Mouse (Mus musculus) 3T3-L1 (cell line): ENCODE measurements around the gene Cplx2.

Experiments
- DNase-seq: peaks from one replicate; pipeline ENCODE4 v3.0.0-alpha.2; 2015; ENCODE audit warnings: low read depth, low spot score

The Cplx2 gene

GRCm38 (mm10) chr13:54402346-54402745, 31.2 kb downstream of the Cplx2 start:
- DNase-seq: no peak

GRCm38 (mm10) chr13:54403224-54404070, 32.3 kb downstream of the Cplx2 start:
- no peak for DNase-seq

GRCm38 (mm10) chr13:54404205-54404604, 33.1 kb downstream of the Cplx2 start:
- DNase-seq: no peak

DNA sequence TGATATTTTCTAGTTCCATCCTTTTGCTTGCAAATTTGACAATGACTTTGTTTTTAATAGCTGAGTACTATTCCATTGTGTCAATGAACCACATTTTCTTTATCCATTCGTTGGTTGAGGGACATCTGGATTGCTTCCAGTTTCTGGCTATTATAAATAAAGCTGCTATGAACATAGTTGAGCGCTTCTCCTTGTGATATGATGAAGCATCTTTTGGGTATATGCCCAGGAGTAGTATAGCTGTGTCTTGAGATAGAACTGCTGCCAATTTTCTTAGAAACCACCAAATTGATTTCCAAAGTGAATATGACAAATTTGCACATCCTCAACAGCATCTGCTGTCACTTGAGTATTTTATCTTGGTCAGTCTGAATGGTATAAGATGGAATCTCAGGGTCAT, 34.7 kb downstream of the Cplx2 start:
- DNase-seq: no peak

DNA sequence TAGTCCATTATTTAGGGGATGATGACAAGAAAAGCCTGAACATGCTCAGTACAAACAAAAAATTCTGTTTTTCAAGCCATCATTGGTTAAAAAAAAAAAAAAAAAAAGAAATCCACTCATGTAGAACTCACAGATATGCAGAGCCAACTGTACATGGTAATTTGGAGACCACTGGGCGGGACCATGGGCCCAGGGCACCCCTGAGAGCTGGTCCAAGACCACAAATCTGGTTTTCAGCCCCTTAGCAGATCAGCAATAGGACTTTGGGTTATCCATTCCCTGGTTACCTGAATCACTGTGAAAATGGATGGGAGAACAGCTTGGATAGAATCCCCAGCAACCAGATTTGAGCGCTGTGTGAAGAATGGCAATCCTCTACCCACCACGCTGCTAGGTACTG, 40.5 kb downstream of the Cplx2 start:
- DNase-seq: no peak

- no peak for DNase-seq
Measured at GRCm38 (mm10) chr13:54412236-54412635, 41.1 kb downstream of the Cplx2 start.

- no peak for DNase-seq
Measured at GRCm38 (mm10) chr13:54412721-54413120, 41.6 kb downstream of the Cplx2 start.

GRCm38 (mm10) chr13:54415059-54415458, 43.9 kb downstream of the Cplx2 start:
- no peak for DNase-seq

DNA sequence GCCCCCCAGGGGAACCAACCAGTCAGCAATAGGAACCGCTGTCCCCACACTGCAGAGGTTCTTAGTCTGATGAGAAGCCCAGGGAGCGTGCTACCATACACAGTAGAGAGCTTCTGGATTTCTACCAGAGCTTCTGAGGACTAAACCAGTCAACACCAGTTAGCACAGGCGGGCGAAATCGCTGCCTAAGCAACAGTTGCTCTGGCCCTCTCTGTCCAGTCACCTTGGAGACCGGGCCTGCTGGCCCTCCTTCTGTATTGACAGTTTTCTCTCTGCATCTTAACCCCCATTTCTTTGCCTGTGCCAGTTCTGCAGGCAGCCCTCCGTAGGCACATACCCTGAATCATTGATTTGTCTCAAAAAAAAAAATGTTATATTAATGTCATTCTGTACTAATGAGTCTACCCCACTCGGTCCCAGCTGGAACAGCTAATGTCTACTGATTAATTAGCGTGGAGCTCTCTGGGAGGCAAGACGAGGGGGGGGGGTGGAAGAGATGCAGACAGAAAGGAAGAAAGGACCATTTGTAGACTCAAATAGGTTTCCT, 47.7 kb downstream of the Cplx2 start:
- no peak for DNase-seq

DNA sequence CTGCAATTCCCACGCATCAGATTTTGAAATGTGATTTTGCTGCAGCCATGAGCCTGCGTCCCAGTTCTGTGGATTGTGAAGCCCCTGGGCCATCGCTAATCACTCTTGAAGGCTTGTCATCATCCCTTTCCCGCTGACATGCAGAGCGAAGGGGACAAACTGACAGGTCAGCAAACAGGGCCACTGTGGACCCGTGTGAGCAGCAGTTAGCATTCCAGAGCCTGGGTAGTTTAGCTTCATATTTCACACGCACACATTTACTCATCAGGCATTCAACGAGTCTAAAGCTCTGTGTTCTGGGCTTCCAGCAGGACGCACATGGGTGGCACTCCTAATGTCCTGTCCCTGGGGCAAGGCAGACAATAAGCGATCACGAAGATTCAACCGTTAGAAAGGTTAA, 49.1 kb downstream of the Cplx2 start:
- no peak for DNase-seq

GRCm38 (mm10) chr13:54425269-54425668, 54.1 kb downstream of the Cplx2 start:
- DNase-seq: no peak

DNA sequence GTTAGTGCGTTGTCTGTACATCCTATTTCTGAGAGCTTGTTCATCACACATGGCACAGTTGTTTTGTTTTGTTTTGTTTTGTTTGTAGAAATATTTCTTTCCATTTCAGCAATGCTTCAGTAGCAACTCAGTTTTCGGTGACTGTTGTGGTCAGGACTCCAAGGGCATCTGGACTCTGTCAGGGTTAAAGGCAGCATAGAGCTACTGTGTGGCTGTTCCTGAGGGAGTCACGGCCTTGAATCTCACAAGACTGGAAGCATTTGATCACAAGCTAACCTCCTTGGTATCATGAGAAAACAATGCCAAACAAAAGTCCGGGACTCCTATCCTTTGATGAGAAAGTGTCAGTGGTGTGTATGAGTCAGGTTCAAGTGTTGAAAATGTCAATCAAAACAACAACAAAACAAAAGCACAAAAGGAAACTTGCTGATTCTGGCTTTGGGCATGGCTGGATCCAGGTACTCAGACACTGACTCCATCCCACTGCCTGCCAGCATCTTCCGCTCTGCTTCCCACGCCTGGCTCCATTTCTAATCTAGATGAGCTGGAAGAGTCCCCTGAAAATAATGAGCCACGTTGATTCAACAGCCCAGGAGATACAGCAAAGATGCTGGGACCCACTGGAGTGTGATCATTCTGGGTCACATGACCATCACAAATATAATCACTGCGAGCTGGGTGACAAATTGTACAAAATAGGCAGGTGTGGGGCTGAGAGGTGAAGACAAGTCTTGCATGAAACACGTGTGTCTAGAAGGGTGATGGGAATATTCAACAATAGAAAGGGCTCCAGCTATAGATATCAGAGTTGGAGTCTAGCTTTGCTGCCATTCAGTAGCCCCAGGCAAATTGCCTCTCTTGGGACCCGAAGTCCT, 55.9 kb downstream of the Cplx2 start:
- DNase-seq: no peak

DNA sequence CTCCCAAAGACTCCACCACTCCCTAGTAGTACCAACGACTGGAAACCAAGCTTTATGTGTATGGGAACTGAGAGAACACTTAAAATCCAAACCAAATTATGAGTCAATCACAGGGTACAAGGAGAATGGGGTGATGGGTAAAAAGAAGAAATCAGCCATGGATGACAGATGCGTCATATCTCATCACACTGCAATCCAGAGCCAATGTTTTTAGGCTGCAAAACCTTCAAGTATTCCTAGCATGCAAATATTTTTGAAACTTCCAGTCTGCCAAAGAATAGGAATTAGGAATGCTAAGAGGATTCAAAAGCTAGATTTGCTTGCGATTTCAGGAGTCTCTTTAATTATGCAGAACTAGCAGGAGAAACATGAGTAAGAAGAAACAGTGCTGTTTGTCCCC, 57.6 kb downstream of the Cplx2 start:
- DNase-seq: no peak

GRCm38 (mm10) chr13:54430051-54430450, 58.9 kb downstream of the Cplx2 start:
- no peak for DNase-seq

GRCm38 (mm10) chr13:54431161-54431560, 60.0 kb downstream of the Cplx2 start:
- DNase-seq: no peak
